Mouse (Mus musculus): Measurements from ENCODE around the gene Rab26.

Rab26 gene

DNA sequence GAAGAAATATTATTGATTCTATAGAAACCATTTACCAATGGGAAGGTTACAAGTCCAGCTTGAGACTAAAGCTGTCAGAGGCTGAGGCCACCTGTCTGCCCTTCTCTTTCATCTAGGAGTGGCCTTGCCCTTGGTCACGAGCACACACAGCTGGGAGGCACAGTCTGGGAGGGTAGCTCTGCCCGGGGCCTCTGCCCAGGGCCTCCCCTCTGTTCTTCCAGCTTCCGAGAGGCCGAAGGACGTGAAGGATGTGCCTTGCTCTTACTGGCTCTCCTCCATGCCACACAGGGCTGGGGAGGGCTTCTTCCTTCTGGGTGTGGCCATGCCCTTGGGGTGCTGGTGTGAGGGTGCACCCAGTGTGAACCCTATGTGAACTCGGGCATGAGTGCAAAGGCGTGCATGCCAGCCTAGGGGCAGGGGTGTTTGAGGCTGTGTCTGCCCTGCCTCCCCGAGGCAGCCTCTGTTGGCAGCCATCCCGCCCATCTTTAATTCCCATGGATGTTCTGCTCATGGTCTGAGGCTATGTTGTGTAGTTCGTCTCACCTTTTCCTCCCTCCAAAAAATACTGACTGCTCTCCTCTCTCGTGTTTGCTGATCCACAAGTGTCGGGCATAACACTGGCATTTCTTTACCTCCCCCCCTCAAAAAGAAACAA is 26.1 kb downstream of the Rab26 start:
- DNase-seq (ENCODE audit: extremely low read depth, low read depth) = no peak

DNA sequence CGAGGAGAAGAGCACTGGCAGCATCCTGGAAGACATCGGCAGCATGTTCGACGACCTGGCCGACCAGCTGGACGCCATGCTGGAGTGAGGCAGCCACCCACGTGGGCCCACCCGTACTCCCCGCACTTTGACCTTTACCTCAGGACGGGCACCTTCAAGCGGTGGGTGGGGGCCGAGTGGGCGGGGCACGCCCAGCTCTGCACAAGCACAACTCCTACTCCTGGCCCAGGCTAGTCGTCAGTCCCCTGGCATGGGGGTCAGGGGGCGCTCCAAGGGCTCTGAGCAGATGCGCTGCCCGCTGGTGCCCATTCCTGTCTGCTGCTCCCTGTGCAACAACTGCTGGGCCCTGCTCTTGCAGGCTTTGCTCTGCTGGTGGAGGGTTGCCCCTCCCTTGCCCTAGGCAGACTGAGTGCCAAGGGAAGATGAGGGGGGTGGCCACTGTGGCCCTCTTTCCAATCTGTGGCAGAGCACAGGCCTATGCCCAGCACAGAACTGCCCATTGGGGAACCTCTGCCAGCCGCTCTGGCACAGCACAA is 26.8 kb downstream of the Rab26 start:
- DNase-seq (ENCODE audit: extremely low read depth, low read depth) = no peak

DNA sequence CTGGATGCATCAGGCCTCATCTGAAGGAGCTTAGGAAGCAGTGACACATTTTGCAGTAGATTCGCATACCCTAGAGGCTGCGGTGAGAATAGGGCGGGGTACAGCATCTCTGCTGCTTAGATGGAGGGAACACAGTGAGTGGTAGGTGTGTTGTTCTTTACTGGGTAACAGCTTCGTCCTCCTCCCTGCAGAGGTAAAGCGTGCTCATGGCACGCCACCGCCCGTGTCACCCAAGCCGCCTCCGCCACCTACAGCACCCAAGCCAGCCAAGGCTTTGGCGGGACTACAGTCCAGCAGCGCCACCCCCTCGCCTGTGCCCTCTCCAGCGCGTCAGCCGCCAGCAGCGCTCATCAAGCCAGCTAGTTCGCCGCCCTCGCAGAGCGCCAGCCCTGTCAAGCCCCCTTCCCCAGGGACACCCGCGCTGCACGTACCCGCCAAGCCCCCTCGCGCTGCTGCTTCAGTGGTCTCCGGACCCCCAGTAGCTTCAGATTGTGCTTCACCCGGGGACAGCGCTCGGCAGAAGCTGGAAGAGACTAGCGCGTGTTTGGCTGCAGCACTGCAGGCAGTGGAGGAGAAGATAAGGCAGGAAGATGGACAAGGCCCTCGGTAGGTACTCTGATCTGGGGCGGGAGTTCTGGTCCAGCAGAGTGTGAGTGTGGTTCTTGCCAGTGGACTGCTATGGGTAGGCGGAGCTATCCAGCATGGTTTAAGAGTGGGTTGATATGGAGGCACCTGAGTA is 27.5 kb downstream of the Rab26 start:
- DNase-seq (ENCODE audit: extremely low read depth, low read depth) = no peak

DNA sequence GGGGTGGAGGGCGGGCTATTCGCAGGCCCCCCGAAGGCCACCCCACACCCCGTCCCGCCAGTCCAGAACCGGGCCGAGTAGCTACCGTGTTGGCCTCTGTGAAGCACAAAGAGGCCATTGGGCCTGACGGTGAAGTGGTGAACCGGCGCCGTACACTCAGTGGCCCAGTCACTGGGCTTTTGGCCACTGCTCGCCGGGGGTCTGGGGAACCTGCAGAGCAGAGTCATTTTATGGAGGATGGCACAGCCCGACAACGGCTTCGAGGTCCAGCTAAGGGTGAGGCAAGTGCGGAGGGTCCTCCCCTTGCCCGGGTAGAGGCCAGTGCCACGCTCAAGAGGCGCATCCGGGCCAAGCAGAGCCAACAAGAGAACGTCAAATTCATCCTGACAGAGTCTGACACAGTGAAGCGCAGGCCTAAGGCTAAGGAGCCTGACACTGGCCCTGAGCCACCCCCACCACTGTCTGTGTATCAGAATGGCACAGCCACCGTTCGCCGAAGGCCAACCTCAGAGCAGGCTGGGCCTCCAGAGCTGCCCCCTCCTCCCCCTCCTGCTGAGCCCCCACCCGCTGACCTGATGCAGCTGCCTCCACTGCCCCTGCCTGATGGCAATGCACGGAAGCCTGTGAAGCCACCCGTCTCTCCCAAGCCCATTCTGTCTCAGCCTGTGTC is 28.6 kb downstream of the Rab26 start:
- no peak for DNase-seq (ENCODE audit: extremely low read depth, low read depth)

DNA sequence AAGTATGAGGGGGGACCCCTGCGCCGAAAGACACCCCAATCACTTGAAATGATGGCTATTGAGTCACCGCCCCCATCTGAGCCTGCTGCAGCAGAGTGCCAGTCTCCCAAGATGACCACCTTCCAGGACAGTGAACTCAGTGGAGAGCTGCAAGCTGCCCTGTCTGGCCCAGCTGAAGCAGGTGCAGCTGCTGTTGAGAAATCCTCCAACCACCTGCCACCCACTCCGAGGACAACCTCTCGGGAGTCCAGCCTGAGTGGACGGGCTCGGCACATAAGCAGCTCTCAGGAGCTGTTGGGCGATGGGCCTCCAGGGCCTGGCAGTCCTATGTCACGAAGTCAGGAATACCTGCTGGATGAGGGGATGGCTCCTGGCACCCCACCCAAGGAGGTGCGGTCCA is 29.9 kb downstream of the Rab26 start:
- DNase-seq (ENCODE audit: extremely low read depth, low read depth) = no peak

DNA sequence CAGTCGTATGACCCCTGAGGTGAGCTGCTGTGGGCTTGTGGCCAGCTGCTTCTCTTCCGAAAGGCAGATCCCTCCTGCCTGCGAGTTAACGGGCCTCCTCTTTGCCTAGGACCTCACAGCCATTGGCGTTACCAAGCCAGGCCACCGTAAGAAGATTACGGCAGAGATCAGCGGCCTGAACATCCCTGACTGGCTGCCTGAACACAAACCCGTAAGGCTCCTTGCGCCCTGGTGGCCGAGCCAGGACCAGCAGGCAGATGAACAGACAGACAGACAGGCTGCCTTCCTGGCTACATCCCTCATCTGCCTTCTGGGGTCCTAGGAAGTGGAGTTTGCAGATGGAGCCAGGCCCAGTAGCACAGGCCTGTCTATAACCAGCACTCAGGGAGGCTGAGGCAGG is 31.8 kb downstream of the Rab26 start:
- DNase-seq (ENCODE audit: extremely low read depth, low read depth) = no peak

DNA sequence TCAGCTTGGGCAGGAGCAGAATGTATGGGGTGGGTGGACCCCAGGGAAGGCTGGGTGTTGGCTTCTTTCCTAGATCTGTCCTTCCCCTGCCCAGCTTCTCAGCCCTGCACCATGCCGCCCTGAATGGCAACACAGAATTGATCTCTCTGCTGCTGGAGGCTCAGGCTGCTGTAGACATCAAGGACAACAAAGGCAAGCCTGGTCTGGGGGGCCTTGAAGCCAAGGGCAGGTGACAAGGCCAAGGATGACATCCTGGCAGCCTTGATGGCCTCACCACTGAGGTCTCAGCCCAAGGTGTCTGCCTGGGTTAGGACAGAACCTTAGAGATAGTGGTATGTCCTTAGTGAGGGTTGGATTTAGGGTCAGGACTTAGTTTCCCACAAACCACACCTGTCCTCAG is 38.0 kb downstream of the Rab26 start:
- no peak for DNase-seq (ENCODE audit: extremely low read depth, low read depth)

DNA sequence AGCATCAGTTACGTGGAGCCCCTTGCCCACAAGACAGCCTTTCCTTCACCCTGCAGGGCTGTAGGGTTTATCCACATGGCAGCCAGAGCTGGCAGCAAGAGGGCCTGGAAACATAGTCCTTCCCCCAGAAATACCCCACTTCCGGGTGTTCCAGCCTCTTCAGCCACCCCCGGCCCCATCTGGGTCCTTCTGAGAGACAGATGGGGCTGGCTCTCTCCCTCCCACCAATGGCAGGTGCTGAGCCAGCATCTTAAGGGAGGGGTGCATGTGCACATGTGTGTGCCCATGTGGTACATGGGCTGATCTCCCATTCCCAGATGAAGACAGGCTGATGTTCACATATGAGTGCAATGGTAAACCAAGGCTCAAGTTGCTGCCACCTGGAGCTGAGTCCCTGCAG is 38.6 kb downstream of the Rab26 start:
- no peak for DNase-seq (ENCODE audit: extremely low read depth, low read depth)

DNA sequence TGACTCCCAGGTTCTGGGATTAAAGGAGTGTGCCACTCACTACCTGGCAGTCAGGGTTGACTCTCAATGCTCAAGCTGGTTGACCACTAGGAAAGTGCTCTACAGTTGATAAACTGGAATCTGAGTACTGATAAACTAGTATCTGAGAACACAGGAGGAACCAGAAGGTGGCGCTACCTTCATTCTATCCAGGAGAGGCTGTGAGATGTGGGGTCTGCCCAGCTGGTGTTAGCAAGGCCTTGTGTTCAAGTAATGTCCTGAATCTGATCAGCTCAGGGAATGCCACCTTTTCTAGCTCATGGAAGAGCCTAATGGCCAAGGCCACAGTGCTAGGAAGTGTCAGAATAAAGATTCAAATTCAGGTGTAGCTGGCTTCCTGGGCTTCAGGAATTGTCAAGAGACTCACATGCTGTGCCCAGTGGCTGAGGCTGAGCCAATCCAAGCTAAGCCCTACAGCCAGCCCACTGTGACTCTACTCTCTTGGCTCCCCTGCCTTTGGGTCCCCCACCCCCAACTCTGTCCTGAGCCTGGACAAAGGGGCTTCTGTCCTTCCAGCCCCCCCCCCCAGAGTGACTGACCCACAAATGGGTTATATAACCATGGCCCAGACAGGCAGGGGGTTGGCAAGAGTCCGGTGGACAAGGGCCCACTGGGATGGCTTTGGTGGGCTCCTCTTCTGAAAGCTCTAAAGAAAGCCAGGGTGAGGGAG is 39.2 kb downstream of the Rab26 start:
- DNase-seq (ENCODE audit: extremely low read depth, low read depth) = no peak

DNA sequence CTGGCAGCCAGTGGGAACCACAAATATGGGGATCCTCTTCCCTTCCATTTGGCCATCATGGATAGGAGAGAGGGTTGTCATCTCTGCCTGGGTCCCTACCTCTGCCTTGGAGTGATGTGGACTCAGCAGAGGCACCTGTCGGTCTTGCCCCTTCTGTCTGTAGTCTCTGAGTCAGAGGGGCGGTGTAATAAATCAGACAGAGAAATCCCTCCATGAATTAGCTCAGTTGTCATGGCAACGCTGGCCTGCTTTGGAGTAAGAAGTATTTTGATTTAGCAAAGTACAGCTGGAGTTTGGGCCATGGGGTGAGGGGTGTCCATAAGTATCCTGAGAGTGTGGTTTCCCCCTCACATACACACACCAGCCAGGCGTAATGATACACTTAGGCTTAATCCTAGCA is 43.6 kb downstream of the Rab26 start:
- no peak for DNase-seq (ENCODE audit: extremely low read depth, low read depth)

DNA sequence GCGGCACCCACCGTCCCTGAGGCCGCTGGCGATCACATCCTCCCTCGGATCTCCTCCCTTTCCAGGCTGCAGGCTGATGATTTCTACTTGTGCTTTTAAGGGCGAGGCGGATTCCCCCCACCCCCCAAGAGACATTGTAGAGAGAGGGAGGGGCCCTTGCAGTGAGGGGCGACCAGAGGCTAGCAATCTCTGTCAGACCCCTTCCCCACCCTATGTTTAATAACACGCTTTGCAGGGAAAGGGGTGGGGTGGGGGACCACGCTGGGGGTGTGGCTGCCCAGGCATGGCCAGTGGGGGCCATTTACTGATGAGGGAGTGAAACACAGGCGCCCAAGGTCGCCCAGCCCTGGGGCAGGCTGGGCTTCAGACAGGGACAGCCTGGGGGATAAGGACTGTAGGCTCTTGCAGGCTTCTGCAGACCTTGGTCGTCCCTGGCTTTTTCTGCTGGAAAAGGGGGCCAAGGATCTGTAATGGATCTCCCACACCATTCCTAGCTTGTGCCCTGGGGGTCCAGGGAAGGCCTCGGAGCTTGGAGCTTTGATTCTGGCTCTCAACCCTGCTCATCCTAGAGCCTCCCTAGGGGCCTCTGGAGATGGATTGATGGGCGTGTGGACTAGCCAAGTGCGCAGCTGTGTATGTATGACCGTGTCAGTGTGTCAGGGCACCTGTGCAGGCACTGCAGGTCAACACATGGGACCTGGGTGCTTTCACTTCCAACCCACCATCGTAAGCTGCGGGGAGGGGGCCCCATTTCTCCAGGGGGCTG is 44.6 kb downstream of the Rab26 start:
- DNase-seq (ENCODE audit: extremely low read depth, low read depth) = no peak

DNA sequence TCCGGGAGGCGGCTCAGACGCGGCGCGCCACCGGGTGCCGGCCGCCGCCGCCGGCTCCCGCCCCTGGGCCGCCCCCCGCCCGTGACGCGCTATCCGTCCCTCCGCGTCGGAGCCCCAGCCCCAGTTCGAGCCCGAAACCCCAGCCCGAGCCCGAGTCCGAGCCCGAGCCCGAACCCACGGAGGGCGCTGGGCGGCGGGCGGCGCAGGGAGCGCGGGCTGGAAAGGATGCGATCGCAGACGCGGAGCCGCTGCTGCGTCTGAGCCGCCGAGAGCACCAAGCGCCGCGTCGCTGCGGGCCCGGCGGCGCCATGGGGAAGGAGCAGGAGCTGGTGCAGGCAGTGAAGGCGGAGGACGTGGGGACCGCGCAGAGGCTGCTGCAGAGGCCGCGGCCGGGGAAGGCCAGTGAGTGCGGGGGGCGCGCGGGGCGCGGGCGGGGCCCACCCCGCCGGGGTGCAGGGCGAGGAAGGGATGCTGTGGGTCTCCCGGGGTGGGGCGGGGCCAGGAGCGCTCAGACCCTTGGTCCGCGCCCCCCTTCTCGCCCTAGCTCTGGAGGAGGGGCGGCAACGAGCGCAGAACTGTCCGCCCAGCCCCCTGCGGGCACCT is 45.2 kb downstream of the Rab26 start:
- no peak for DNase-seq (ENCODE audit: extremely low read depth, low read depth)

DNA sequence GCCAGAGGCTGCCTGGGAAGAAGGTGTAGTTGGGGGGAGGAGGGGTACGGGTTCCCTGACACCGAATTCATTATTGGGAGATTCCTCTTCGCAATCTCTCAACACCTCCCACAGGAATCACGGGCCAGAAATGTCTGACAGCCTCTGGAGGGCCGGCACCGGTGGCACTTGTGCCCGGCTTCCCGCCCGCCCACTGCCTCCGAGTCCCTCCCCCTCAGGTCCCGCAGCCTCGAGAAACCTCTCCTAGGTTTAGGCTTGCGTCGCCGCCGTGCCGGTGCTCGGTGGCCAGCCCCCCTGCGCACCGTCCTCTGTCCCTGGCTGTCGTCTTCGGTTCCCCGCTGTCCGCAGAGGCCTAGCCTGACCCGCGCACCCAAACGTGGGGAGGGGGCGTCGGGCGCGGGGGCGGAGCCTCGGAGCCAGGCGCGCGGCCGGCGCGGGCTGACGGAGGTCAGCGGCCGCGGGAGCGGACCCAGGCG is 45.8 kb downstream of the Rab26 start, which contains the start of gene Caskin1:
Caskin1 (plus strand) TSS at position 416 of the 476 bp plus-strand sequence.
- no peak for DNase-seq (ENCODE audit: extremely low read depth, low read depth)

DNA sequence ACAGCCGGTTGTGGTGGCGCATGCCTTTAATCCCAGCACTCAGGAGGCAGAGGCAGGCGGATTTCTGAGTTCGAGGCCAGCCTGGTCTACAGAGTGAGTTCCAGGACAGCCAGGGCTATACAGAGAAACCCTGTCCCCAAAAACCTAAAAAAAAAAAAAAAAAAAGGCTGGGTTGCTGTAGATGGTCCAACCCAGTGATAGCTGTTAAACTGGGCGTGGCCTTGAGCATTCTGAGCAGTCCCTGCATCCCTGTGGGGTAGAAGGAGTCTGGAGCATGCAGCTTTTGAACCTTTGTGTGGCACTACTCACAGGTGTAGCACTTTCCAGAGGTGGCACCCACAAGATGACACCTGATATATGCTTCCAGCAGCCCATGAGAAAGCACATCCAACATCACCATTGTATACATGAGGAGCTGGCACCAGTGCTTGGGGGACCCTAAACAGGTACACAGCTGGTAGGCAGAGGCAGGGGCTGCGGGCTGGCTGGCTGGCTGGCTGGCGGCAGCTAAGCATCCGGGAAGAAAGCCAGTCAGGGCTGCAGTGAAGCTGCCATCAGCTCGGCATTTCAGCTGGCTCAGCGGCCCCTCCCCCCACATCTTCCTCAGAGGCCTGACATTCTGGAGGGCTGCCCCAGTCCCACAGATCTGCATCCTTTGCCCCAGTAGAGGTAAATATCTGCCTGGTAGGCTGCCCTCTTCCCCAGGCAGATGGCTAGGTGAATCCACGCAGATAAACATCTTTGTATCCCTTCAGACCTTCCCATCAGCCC is 48.7 kb downstream of the Rab26 start:
- no peak for DNase-seq (ENCODE audit: extremely low read depth, low read depth)

DNA sequence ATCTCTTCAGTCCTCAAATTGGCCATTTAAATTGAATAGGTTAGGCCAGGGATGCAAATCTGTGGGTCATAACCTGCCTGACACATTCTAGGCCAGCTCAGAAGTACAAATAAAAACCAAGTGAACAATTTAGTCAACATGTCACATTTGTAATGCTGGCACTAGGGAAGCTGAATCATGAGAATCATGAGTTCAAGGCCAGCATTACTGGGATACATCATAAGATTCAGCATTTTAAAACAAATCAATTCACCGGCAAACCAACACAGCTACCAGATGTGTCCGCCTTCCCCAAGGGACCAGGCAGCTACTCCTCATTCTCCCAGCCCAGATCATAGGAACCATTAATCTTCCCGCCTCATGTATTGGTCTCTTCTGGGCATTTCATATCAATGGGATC is 50.5 kb downstream of the Rab26 start:
- DNase-seq (ENCODE audit: extremely low read depth, low read depth) = no peak

DNA sequence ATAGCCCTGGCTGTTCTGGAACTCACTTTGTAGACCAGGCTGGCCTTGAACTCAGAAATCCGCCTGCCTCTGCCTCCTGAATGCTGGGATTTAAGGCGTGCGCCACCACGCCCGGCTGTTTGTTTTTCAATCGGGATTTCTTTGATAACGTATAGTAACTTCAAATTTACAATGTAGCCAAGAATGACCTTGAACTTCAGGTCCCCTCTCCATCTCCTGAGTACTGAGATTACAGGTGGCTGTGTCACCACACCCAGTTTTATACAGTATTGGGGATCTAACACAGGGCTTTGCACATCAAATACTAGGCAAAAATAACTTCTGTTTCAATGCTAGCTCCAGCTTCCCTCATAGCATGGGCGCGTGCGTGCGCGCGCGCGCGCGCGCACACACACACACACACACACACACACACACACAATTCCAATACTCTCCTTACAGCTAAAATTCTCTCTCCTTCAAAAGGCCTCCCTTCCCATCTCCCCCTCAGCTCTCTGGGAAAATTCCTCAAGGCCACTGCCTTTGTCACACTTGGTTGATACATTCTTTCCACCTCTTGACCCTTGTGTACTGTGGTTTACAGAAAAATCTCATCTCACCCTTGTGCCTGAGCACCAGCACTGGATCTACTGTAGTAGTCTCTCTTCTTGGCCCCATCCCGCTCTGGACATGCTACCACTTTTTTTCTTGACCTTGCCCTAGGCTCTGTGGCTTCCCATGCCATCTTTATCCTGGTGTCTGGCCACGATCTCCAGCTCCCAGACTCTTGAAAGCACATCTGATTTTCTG is 52.8 kb downstream of the Rab26 start:
- no peak for DNase-seq (ENCODE audit: extremely low read depth, low read depth)

DNA sequence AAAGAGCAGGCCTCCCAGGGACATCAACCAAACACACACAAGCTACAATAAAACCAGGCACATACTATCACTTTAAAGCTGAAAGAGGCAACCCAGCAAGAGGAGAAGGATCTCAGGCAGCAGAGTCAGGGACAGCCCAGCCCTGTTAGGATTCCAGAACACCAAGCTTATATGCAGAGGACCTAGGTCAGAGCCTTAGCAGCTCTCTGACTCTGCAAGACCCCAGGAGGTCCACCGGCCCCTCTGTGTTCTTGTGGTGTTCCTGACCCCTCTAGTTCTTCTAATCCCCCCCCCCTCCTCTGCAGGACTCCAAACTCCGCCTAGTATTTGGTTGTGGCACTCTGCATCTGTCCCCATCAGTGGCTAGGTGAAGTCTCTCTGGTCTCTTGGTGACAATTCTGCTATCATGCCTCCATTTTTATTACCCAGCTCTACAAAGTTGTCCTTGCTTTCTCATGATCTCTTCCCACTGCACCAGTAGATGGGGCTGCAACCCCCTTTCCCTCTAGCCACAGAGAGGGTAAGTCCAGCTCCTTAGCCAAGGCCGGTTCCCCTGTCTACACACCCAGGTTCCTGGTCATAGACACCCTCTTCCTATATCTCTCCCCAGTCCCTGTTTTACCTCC is 53.7 kb downstream of the Rab26 start:
- no peak for DNase-seq (ENCODE audit: extremely low read depth, low read depth)

DNA sequence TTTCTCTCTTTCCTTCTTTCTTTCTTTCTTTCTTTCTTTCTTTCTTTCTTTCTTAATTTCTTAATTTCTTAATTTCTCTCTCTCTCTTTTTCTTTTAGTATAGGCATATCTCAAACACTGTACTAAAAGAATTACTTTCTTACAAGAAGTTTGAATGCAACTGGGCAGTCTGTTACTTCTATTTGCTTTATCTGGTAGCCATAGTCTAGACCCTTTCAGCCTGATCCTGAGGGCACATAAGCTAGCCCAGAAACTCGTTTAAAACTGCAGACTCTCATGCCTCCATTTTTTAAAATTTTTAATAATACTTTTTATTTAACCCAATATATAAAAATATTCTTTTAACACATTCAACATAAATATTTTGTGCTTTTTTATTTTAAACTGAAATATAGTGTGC is 54.6 kb downstream of the Rab26 start:
- peak; percentile 33 for DNase-seq (ENCODE audit: extremely low read depth, low read depth)

All from MEL-GATA-1-ER (cell line).